Mouse (Mus musculus): ENCODE data around the gene Tacc2.
A peak's percentile ranks its signal among the peaks of the same experiment; 100 is the strongest.

- no peak for TF ChIP-seq POLR2A (IDR thresholded peaks at IDR 0.05; ENCODE audit: low read depth, low read length)
- TF ChIP-seq CTCF (conservative IDR thresholded peaks at IDR 0.05; ENCODE audit: insufficient read depth, insufficient read length, low read depth, low read length): peak; percentile 76
These were observed 27.9 kb downstream of the Tacc2 start for GRCm38 (mm10) chr7:130605111-130605510.

Data from kidney, adult 2 months (tissue).